8 mouse cellular contexts compared by ENCODE assay signal in genomic region chr1:84840018-84840664, GRCm38 (mm10). TPM values are rescaled to one million over a fixed set of nuclear protein-coding genes. Genes with fewer than 3 reads are reported as not detected.
DNase-seq lines count a peak whose midpoint lies in the region; ATAC-seq lines count a peak whose summit lies in the region.

Gene Trip12 (minus strand): TSS chr1:84840516.

- H3K27me3 ChIP-seq in neural tube, embryonic 11.5 days (ENCODE audit: control insufficient read depth, insufficient read depth, low read length), result no peaks in the 10 kb centered on the region
- no peaks in the 10 kb centered on the region for H3K27me3 ChIP-seq in hindbrain, embryonic 16.5 days (replicated peaks; ENCODE audit: control insufficient read depth, insufficient read depth, low read length)

- peak within 1 kb of the TSS; percentile 93 for H3K27ac ChIP-seq in neural tube, embryonic 11.5 days (ENCODE audit: low read depth, low read length)
- H3K27ac ChIP-seq in hindbrain, embryonic 16.5 days (ENCODE audit: low read depth, low read length), result peak within 1 kb of the TSS; percentile 97
- H3K27ac ChIP-seq in macrophage, result peak within 1 kb of the TSS; percentile 93

- DNase-seq in neural tube, embryonic 11.5 days (ENCODE audit: low spot score), result no peak
- DNase-seq in neural tube, embryonic 10.5 days (ENCODE audit: extremely low spot score, low spot score), result no peak
- no peak for DNase-seq in adrenal gland, postnatal 25 days
- peak; percentile 42 for DNase-seq in forelimb bud, embryonic 11.5 days (ENCODE audit: low read depth, low spot score)
- DNase-seq in testis, postnatal 14 days (ENCODE audit: low spot score), result peak; percentile 79
- no peak for DNase-seq in cerebellum, adult 8-10 months

- peaks cover 51% of the 10 kb centered on the region for H3K79me2 ChIP-seq in macrophage (ENCODE audit: inconsistent target)

- H3K9ac ChIP-seq in neural tube, embryonic 11.5 days (ENCODE audit: low read length), result peak within 1 kb of the TSS; percentile 95
- peak within 1 kb of the TSS; percentile 96 for H3K9ac ChIP-seq in hindbrain, embryonic 16.5 days (ENCODE audit: low read depth, low read length)

- no peaks in the 10 kb centered on the region for H3K9me3 ChIP-seq in neural tube, embryonic 11.5 days (ENCODE audit: control insufficient read depth, low read length)
- H3K9me3 ChIP-seq in hindbrain, embryonic 16.5 days (ENCODE audit: control insufficient read depth, low read length), result no peaks in the 10 kb centered on the region

- H3K4me1 ChIP-seq in neural tube, embryonic 11.5 days (ENCODE audit: control insufficient read depth, insufficient read depth, low read length), result no peaks in the 10 kb centered on the region
- H3K4me1 ChIP-seq in hindbrain, embryonic 16.5 days (ENCODE audit: control insufficient read depth, insufficient read depth, low read depth, low read length), result peaks cover 14% of the 10 kb centered on the region

- peak within 1 kb of the TSS; percentile 67 for H3K4me2 ChIP-seq in neural tube, embryonic 11.5 days (ENCODE audit: low read depth)
- H3K4me2 ChIP-seq in hindbrain, embryonic 16.5 days (ENCODE audit: low read length), result peak within 1 kb of the TSS; percentile 86

- H3K4me3 ChIP-seq in neural tube, embryonic 11.5 days (ENCODE audit: low read depth, low read length), result peak within 1 kb of the TSS; percentile 95
- peak within 1 kb of the TSS; percentile 71 for H3K4me3 ChIP-seq in hindbrain, embryonic 16.5 days (ENCODE audit: low read length)
- H3K4me3 ChIP-seq in macrophage (ENCODE audit: inconsistent target), result peak within 1 kb of the TSS; percentile 80

- under 1% methylated on average over 39 of the region's 39 CpGs for WGBS in neural tube, embryonic 11.5 days
- WGBS in hindbrain, embryonic 16.5 days, result under 1% methylated on average over 39 of the region's 39 CpGs
- WGBS in macrophage (ENCODE audit: missing documents), result under 1% methylated on average over 36 of the region's 39 CpGs

- H3K36me3 ChIP-seq in neural tube, embryonic 11.5 days (ENCODE audit: control insufficient read depth, insufficient read depth, low read length), result no peaks in the 10 kb centered on the region
- H3K36me3 ChIP-seq in hindbrain, embryonic 16.5 days (ENCODE audit: control insufficient read depth, insufficient read depth, low read length), result no peaks in the 10 kb centered on the region
- no peaks in the 10 kb centered on the region for H3K36me3 ChIP-seq in macrophage (ENCODE audit: inconsistent target)

- peak; percentile 40 for ATAC-seq in neural tube, embryonic 11.5 days (ENCODE audit: insufficient read depth, low FRiP score, low TSS enrichment)
- ATAC-seq in hindbrain, embryonic 16.5 days, result peak; percentile 59

RNA-seq across cellular contexts. Expression of gene Trip12, which starts in this region (rescaled TPM):
- 89.0 and 97.6 TPM in 2 replicates for polyA plus RNA-seq in neural tube, embryonic 11.5 days (2014; fragmentation: Nextera tagmentation; extraction: Ambion mirVana)
- 241 and 288 TPM in 2 replicates for total RNA-seq in adrenal gland, postnatal 25 days (2021)
- 37.6 and 44.9 TPM in 2 replicates for polyA plus RNA-seq in hindbrain, embryonic 16.5 days (2015; fragmentation: Nextera tagmentation; extraction: Ambion mirVana)
- 1,000 to 10,000 TPM in 1 of 26 experiments, 100 to 1,000 TPM in 25; 722 to 1,220 (median 810) TPM for total RNA-seq in macrophage (2018; cell fraction: chromatin; rRNA removed)
- 100 to 1,000 TPM; 212 to 336 (median 265) TPM for total RNA-seq in macrophage (2018; cell fraction: cytosol; rRNA removed)
- 100 to 1,000 TPM; 387 to 902 (median 495) TPM for total RNA-seq in macrophage (2018; cell fraction: nucleus; rRNA removed)
- polyA plus RNA-seq in macrophage (2018), result 138 to 185 TPM (median 152 TPM) in 3 replicates

Comparison
In these comparisons a context has a peak if more than half of its experiments do, and no peak if none do; other contexts are left out.
1. DNase-seq: peak in forelimb bud, embryonic 11.5 days (single experiment) and testis, postnatal 14 days (single experiment); none in neural tube, embryonic 11.5 days (single experiment), neural tube, embryonic 10.5 days (single experiment), adrenal gland, postnatal 25 days (single experiment) and cerebellum, adult 8-10 months (single experiment).
2. Peak in every context shown above with its lines, with median percentiles within 50 percentile points of each other: H3K27ac ChIP-seq and H3K4me3 ChIP-seq.